Mouse (Mus musculus) heart, postnatal 0 days (tissue): ENCODE data around the gene Fuca1. TPM values are rescaled to one million over a fixed set of nuclear protein-coding genes. Genes with fewer than 3 reads are reported as not detected.
A peak's percentile ranks its signal among the peaks of the same experiment; 100 is the strongest.

ENCODE experiments used
- ATAC-seq: fragments of 200-750 bp; cut with Nextera tagmentation; 2 replicates; pipeline ENCODE4 v1.8.0; 2017; ENCODE audit warnings: low read depth, moderate number of reproducible peaks, moderate library complexity; ENCODE audit not compliant: insufficient read depth
- DNase-seq: peaks from one replicate; pipeline ENCODE4 v3.0.0-alpha.2; 2016; ENCODE audit warnings: low spot score
- H3K27ac ChIP-seq: fragments of 300-500 bp; sonication (generic); 2 replicates; pipeline ENCODE4 v1.5.1; 2014; ENCODE audit warnings: low read depth, mild to moderate bottlenecking
- H3K27me3 ChIP-seq: fragments of 300-500 bp; sonication (generic); 2 replicates; pipeline ENCODE4 v1.6.1; 2014; ENCODE audit warnings: low read length, mixed read lengths; ENCODE audit not compliant: control insufficient read depth, insufficient read depth
- H3K36me3 ChIP-seq: fragments of 300-500 bp; sonication (generic); replicated peaks from 2 replicates; pipeline ENCODE4 v1.6.1; 2014; ENCODE audit warnings: low read length, mixed read lengths; ENCODE audit not compliant: control insufficient read depth, insufficient read depth
- H3K4me1 ChIP-seq: fragments of 300-500 bp; sonication (generic); 2 replicates; pipeline ENCODE4 v1.6.1; 2014; ENCODE audit warnings: antibody characterized with exemption; ENCODE audit not compliant: control insufficient read depth, insufficient read depth
- H3K4me2 ChIP-seq: fragments of 300-500 bp; sonication (generic); 2 replicates; pipeline ENCODE4 v1.6.1; 2014; ENCODE audit warnings: low read depth, mild to moderate bottlenecking, low read length, moderate library complexity
- H3K4me3 ChIP-seq: fragments of 300-500 bp; sonication (generic); 2 replicates; pipeline ENCODE4 v1.5.1; 2014; ENCODE audit warnings: low read depth, low read length
- H3K9ac ChIP-seq: fragments of 300-500 bp; sonication (generic); replicated peaks from 2 replicates; pipeline ENCODE4 v1.6.1; 2014; ENCODE audit warnings: low read depth, low read length, mixed read lengths
- H3K9me3 ChIP-seq: fragments of 300-500 bp; sonication (generic); replicated peaks from 2 replicates; pipeline ENCODE4 v1.6.1; 2016; ENCODE audit warnings: low read length; ENCODE audit not compliant: control insufficient read depth
- CTCF ChIP-seq: IDR thresholded peaks from 2 replicates; pipeline ENCODE4 v1.5.1; 2016; ENCODE audit warnings: antibody characterized with exemption, control low read depth, low read depth
- EP300 ChIP-seq: IDR thresholded peaks from 2 replicates; pipeline ENCODE4 v1.6.1; 2016; ENCODE audit warnings: antibody characterized with exemption, low read depth
- WGBS: fragments of 180-500 bp; shearing (Covaris S2); extraction: QIAGEN DNeasy Blood & Tissue Kit; methylation state at CpG from one replicate; pipeline ENCODE4 v1.1.7; 2014; 5-methylcytosine and 5-hydroxymethylcytosine counted together
- polyA plus RNA-seq: library from polyadenylated mRNA; unstranded; fragments of >200 nt; fragmentation: Nextera tagmentation; extraction: Ambion mirVana; gene quantifications from 2 replicates; pipeline ENCODE4 v1.2.1, GENCODE M21; 2015
- total RNA-seq: library from RNA; depleted of rRNA; stranded (reverse); fragments of >200 nt; gene quantifications from 2 replicates; pipeline ENCODE4 v1.2.3, GENCODE M21; 2014; ENCODE audit warnings: low replicate concordance

Fuca1 gene
- total and polyA plus RNA-seq, 2 experiments from 2014 or later: 30.3 to 48.4 TPM

GRCm38 (mm10) chr4:135968271-135968869, 47.8 kb downstream of the Fuca1 start:
- no peak overlapping the region for H3K9ac ChIP-seq
- H3K36me3 ChIP-seq: peaks cover 44% of the 10 kb centered on the region
- TF ChIP-seq EP300: no peak
- no peak for TF ChIP-seq CTCF
- WGBS: 72% methylated on average over 17 of the region's 19 CpGs
- H3K4me3 ChIP-seq: no peak overlapping the region
- H3K4me2 ChIP-seq: no peak overlapping the region
- DNase-seq: no peak
- peaks cover 7% of the 10 kb centered on the region; the same call in 1 of the 2 replicates for H3K4me1 ChIP-seq
- H3K9me3 ChIP-seq: no peaks in the 10 kb centered on the region
- ATAC-seq: no peak
- H3K27me3 ChIP-seq: no peaks in the 10 kb centered on the region
- H3K27ac ChIP-seq: no peak overlapping the region

- no peak overlapping the region for H3K27ac ChIP-seq
- TF ChIP-seq EP300 (no peak), CTCF (no peak)
- no peak overlapping the region for H3K4me3 ChIP-seq
- 87% methylated on average over 13 of the region's 13 CpGs for WGBS
- DNase-seq (no peak), ATAC-seq (no peak)
- no peak overlapping the region for H3K4me2 ChIP-seq
- no peaks in the 10 kb centered on the region for H3K9me3 ChIP-seq
- peaks cover 7% of the 10 kb centered on the region; the same call in 1 of the 2 replicates for H3K4me1 ChIP-seq
- H3K9ac ChIP-seq: no peak overlapping the region
- H3K27me3 ChIP-seq: no peaks in the 10 kb centered on the region
- peaks cover 44% of the 10 kb centered on the region for H3K36me3 ChIP-seq
Measured at GRCm38 (mm10) chr4:135969070-135969750, 48.7 kb downstream of the Fuca1 start.

GRCm38 (mm10) chr4:135970585-135970984, 50.0 kb downstream of the Fuca1 start:
- no peak for DNase-seq
- WGBS: 90% methylated on average over 11 of the region's 11 CpGs
- Histone ChIP-seq H3K9me3 (no peaks in the 10 kb centered on the region), H3K4me1 (0 out of 2 replicates have a peak, but pooled peaks cover 7% of the 10 kb centered on the region), H3K27me3 (no peaks in the 10 kb centered on the region), H3K4me3 (no peak overlapping the region), H3K36me3 (peaks cover 47% of the 10 kb centered on the region), H3K27ac (no peak overlapping the region), H3K9ac (no peak overlapping the region), H3K4me2 (no peak overlapping the region)
- TF ChIP-seq EP300: no peak
- no peak for TF ChIP-seq CTCF
- no peak for ATAC-seq

GRCm38 (mm10) chr4:135971805-135972555, 51.4 kb downstream of the Fuca1 start:
- H3K9ac ChIP-seq: peak overlapping the region; percentile 80
- peaks cover 51% of the 10 kb centered on the region for H3K36me3 ChIP-seq
- 0 out of 2 replicates have a peak, but pooled peaks cover 7% of the 10 kb centered on the region for H3K4me1 ChIP-seq
- peak overlapping the region; percentile 63 for H3K27ac ChIP-seq
- H3K9me3 ChIP-seq: no peaks in the 10 kb centered on the region
- no peaks in the 10 kb centered on the region for H3K27me3 ChIP-seq
- WGBS: under 1% methylated on average over 31 of the region's 35 CpGs
- peak overlapping the region; percentile 82 for H3K4me2 ChIP-seq
- H3K4me3 ChIP-seq: peak overlapping the region; percentile 81
- TF ChIP-seq EP300 (no peak), CTCF (no peak)
- peak; percentile 17; the same call in 1 of the 2 replicates for ATAC-seq
- DNase-seq: no peak

DNA sequence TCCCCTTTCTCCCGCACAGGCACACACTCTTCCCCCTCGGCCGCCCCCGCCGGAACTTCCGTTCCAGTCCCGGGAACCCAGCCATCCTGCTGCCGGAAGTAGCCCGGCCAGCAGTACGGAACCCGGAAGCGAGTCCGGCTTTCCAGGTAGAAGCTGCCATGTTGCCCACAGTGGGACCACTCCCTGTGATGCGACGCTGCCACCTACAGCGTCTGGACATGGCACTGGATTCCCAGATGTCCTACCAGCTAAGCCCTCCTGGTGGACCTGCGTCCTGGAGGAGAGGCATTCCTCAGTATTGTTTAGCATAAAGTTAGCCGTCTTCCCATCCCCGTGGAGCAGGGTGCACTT, 52.0 kb downstream of the Fuca1 start, which contains the start of gene Lypla2:
TSS of gene Lypla2 (minus strand) at position 71 of the 351 bp plus-strand sequence.
- H3K27me3 ChIP-seq: no peaks in the 10 kb centered on the region
- H3K27ac ChIP-seq: peak within 1 kb of the TSS; percentile 63
- TF ChIP-seq EP300 (0 out of 2 replicates have a peak, but pooled peaks have one; percentile 33), CTCF (no peak)
- H3K4me3 ChIP-seq: peak within 1 kb of the TSS; percentile 81
- WGBS: under 1% methylated on average over 19 of the region's 19 CpGs
- peak within 1 kb of the TSS; percentile 80 for H3K9ac ChIP-seq
- 0 out of 2 replicates have a peak, but pooled peaks cover 7% of the 10 kb centered on the region for H3K4me1 ChIP-seq
- ATAC-seq: peak; percentile 84
- no peaks in the 10 kb centered on the region for H3K9me3 ChIP-seq
- DNase-seq: peak; percentile 85
- H3K4me2 ChIP-seq: peak within 1 kb of the TSS; percentile 82
- peaks cover 49% of the 10 kb centered on the region for H3K36me3 ChIP-seq
